Mouse (Mus musculus) neural tube, embryonic 12.5 days (tissue): ENCODE measurements around the gene Coro7. TPM values are rescaled to one million over a fixed set of nuclear protein-coding genes. Genes with fewer than 3 reads are reported as not detected.
"Not testable (repeated sequence)": the region's sequence is repeated elsewhere in the genome, so short reads cannot be mapped to it uniquely, and the experiment has no call there.

Experiments used
- ATAC-seq: fragments of 200-750 bp; cut with Nextera tagmentation; 2 replicates; pipeline ENCODE4 v1.8.0; 2017; ENCODE audit warnings: low read depth, mild to moderate bottlenecking, moderate TSS enrichment, moderate library complexity; ENCODE audit not compliant: low FRiP score
- H3K27ac ChIP-seq: fragments of 300-500 bp; sonication (generic); 2 replicates; pipeline ENCODE4 v1.5.1; 2016
- H3K27me3 ChIP-seq: fragments of 300-500 bp; sonication (generic); replicated peaks from 2 replicates; pipeline ENCODE4 v1.6.1; 2016; ENCODE audit warnings: mild to moderate bottlenecking
- H3K36me3 ChIP-seq: fragments of 300-500 bp; sonication (generic); 2 replicates; pipeline ENCODE4 v1.6.1; 2016; ENCODE audit warnings: mild to moderate bottlenecking
- H3K4me1 ChIP-seq: fragments of 300-500 bp; sonication (generic); 2 replicates; pipeline ENCODE4 v1.6.1; 2016
- H3K4me2 ChIP-seq: fragments of 300-500 bp; sonication (generic); replicated peaks from 2 replicates; pipeline ENCODE4 v1.6.1; 2016; ENCODE audit warnings: mild to moderate bottlenecking
- H3K4me3 ChIP-seq: fragments of 300-500 bp; sonication (generic); 2 replicates; pipeline ENCODE4 v1.5.1; 2016
- H3K9ac ChIP-seq: fragments of 300-500 bp; sonication (generic); 2 replicates; pipeline ENCODE4 v1.6.1; 2016; ENCODE audit warnings: mild to moderate bottlenecking
- H3K9me3 ChIP-seq: fragments of 300-500 bp; sonication (generic); 2 replicates; pipeline ENCODE4 v1.6.1; 2016; ENCODE audit warnings: mild to moderate bottlenecking
- WGBS: fragments of 180-500 bp; shearing (Covaris S2); methylation state at CpG from one replicate; pipeline ENCODE4 v1.1.7; 2016; 5-methylcytosine and 5-hydroxymethylcytosine counted together
- polyA plus RNA-seq: library from polyadenylated mRNA; unstranded; fragments of >200 nt; fragmentation: Nextera tagmentation; extraction: Ambion mirVana; gene quantifications from 2 replicates; pipeline ENCODE4 v1.2.1, GENCODE M21; 2016

Coro7 gene
- polyA plus RNA-seq, 1 experiment from 2014 or later, result 31.2 TPM

DNA sequence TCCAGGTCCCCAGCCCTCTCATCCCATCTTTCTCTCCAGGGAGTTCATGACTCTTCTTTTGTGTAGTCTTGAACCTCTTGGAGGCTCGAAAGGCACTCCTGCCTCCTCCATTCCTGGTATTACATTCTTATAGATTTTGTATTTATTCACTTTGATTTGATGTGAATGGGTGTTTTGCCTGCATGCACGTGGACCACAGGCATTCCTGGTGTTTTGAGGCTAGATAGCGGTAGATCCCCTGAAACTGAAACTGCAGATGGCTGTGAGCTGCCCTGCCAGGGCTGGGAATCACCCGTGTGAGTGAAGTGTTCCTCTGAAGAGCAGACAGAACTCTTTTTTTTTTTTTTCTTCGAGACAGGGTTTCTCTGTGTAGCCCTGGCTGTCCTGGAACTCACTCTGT lies 95.1 kb downstream of the Coro7 start:
- no peak for ATAC-seq
- Histone ChIP-seq H3K27ac (no peak overlapping the region), H3K27me3 (no peaks in the 10 kb centered on the region), H3K4me3 (no peak overlapping the region), H3K36me3 (no peaks in the 10 kb centered on the region), H3K9ac (no peak overlapping the region), H3K9me3 (no peaks in the 10 kb centered on the region), H3K4me1 (peaks cover 13% of the 10 kb centered on the region; the same call in 1 of the 2 replicates), H3K4me2 (no peak overlapping the region)
- WGBS, result 81% methylated on average over 5 of the region's 5 CpGs

DNA sequence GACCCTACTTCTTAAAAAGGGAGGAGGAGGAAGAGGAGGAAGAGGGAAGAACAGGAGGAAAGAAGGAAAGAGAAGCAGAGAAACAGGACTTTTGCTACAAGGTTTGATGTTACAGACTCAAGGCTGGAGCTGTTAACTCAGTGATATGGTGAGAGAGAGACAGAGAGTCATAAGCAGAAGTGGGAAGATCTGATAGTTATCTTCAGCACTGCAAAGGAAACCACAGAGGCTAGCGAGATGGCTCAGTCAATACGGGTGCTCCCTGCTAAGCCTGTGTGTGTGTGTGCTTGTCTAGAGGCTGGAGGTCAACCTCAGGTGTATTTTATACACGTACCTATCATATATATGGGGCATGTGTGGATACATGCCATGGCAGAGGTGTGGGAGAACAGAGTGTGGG lies 95.8 kb downstream of the Coro7 start:
- no peak overlapping the region for H3K27ac ChIP-seq
- no peaks in the 10 kb centered on the region for H3K36me3 ChIP-seq
- WGBS, result 85% methylated on average over 3 of the region's 3 CpGs
- no peak for ATAC-seq
- no peak overlapping the region for H3K4me2 ChIP-seq
- H3K9me3 ChIP-seq, result no peaks in the 10 kb centered on the region
- peaks cover 13% of the 10 kb centered on the region; the same call in 1 of the 2 replicates for H3K4me1 ChIP-seq
- H3K4me3 ChIP-seq, result no peak overlapping the region
- H3K9ac ChIP-seq, result no peak overlapping the region
- H3K27me3 ChIP-seq, result no peaks in the 10 kb centered on the region

DNA sequence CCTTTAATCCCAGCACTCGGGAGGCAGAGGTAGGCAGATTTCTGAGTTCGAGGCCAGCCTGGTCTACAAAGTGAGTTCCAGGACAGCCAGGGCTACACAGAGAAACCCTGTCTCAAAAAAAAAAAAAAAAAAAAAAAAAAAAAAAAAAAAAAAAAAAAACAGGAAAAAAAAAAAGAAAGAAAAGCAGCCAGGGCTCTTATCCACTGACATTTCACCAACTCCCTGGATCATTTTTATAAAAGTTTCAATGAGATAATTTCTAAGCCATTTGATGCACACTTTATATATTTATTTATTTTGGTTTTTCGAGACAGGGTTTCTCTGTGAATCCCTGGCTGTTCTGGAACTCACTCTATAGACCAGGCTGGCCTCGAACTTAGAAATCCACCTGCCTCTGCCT lies 98.4 kb downstream of the Coro7 start:
- not testable (repeated sequence) for H3K36me3 ChIP-seq, H3K27ac ChIP-seq, H3K27me3 ChIP-seq, H3K4me1 ChIP-seq, H3K4me3 ChIP-seq, H3K9me3 ChIP-seq, H3K4me2 ChIP-seq, ATAC-seq, H3K9ac ChIP-seq
- 86% methylated on average over 4 of the region's 4 CpGs for WGBS

DNA sequence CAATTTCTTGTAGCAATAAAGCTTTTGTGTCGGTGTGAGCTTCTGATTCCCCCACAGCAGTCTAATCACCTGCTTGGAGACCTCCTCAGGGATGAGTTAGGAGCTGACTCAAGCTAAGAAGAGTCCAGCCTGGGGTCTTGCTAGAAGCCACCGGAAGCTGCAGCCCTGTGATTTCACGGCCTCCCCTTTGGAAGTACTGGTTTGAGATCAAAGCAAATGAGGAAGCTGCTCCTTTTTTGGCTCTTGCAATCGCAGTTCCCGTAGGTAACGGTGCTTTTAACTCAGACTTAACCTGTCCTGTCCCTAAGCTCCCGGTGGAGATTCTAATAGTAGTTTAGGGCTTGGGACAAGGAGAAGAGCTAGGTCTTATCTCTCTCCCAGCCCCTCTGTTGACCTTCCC lies 100.9 kb downstream of the Coro7 start:
- Histone ChIP-seq H3K4me3 (no peak overlapping the region), H3K27ac (no peak overlapping the region), H3K9ac (no peak overlapping the region), H3K9me3 (no peaks in the 10 kb centered on the region), H3K27me3 (no peaks in the 10 kb centered on the region), H3K4me2 (no peak overlapping the region), H3K4me1 (no peaks in the 10 kb centered on the region), H3K36me3 (no peaks in the 10 kb centered on the region)
- ATAC-seq, result no peak
- WGBS, result 67% methylated on average over 7 of the region's 7 CpGs

DNA sequence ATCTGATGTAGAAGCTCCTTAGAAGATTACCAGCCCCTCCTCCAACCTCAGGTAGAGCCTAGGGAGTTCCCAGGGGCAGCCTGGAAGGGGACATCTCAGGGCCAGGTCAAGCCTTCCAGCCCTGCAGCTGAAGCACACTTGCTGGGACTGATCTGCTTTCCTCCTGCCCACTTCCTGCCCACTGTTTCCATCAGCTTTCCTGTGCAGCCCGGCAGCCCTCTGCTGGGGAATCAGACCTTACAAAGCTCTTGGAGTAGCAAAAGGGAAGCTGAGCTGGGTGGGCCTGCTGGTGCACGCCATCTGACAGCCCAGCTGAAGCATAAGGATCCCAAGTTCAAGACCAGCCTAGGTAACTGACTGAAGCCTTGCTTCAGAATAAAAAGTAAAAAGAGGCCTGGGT lies 102.7 kb downstream of the Coro7 start:
- WGBS, result 70% methylated on average over 2 of the region's 2 CpGs
- Histone ChIP-seq H3K27ac (no peak overlapping the region), H3K4me2 (no peak overlapping the region), H3K9ac (no peak overlapping the region), H3K4me1 (no peaks in the 10 kb centered on the region), H3K27me3 (no peaks in the 10 kb centered on the region), H3K36me3 (no peaks in the 10 kb centered on the region), H3K9me3 (no peaks in the 10 kb centered on the region), H3K4me3 (no peak overlapping the region)
- no peak for ATAC-seq

Other genes starting within 250 kb of the Coro7 start
- gene Srl, start 138.0 kb downstream of the Coro7 start, polyA plus RNA-seq, result 30.2 and 33.2 TPM in 2 replicates
- 13.5 and 14.2 TPM in 2 replicates for gene Tfap4, start 119.9 kb downstream of the Coro7 start, polyA plus RNA-seq
- 36.5 and 36.7 TPM in 2 replicates for gene Glis2, start 85.1 kb downstream of the Coro7 start, polyA plus RNA-seq
- 121 and 143 TPM in 2 replicates for gene Pam16, start 54.8 kb downstream of the Coro7 start, polyA plus RNA-seq
- 10.9 and 11.3 TPM in 2 replicates for gene Vasn, start 39.8 kb downstream of the Coro7 start, polyA plus RNA-seq
- gene Dnaja3, start 39.8 kb downstream of the Coro7 start, polyA plus RNA-seq, result 51.5 and 56.4 TPM in 2 replicates
- gene Nmral1, start 39.6 kb upstream of the Coro7 start, polyA plus RNA-seq, result 98.7 and 105 TPM in 2 replicates
- 88.9 and 90.0 TPM in 2 replicates for gene Hmox2, start 46.6 kb upstream of the Coro7 start, polyA plus RNA-seq
- 97.0 and 102 TPM in 2 replicates for gene Cdip1, start 110.5 kb upstream of the Coro7 start, polyA plus RNA-seq
- 0.27 and 0.51 TPM in 2 replicates for gene 4930562C15Rik, start 155.6 kb upstream of the Coro7 start, polyA plus RNA-seq
- 41.9 and 45.0 TPM in 2 replicates for gene Ubald1, start 200.5 kb upstream of the Coro7 start, polyA plus RNA-seq
- gene Mgrn1, start 206.5 kb upstream of the Coro7 start, polyA plus RNA-seq, result 92.5 and 93.3 TPM in 2 replicates